Mouse (Mus musculus) cerebellum, adult 9-10 months (tissue): ENCODE data around the gene Csf2rb.

Experiments
- DNase-seq: peaks from one replicate; pipeline ENCODE4 v3.0.0; 2022

Csf2rb gene

DNA sequence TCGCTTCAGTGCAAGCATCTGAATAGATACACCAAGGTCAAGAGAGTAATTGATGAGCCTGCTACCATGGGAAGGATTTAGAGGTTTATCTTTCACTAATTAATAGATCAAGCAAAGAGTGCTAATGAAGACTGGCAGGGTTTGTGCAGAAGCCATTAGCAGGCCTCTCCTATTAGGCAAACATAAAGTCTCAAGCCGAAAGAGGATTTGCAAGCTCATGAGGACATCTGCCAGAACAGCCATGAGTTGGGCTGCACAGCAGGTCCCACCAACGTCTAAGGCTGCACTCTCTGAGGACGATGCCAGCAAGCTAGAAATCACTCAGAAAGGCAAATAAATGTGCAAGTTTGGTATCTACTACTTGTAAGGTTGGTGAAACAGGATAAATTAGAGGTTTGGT, 55.2 kb downstream of the Csf2rb start:
- no peak for DNase-seq

DNA sequence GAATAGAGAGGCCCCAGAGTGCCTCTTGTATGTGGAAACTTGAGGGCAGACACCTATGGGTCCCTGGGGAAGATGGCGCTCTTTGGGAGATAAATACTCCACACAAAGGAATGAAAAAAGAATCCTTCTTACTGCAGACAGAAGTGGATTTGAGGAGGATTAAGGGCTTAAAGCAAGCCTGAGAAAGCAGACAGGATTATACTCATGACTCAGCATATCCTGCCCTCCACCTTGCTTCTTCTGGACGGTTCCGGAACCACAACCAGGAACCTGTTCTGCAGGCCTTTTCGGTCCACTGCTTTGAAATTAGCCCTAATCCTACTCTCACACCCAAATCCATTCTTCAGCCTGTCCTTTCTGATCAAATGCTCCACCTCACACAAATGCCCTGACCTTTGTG, 56.6 kb downstream of the Csf2rb start:
- no peak for DNase-seq

DNA sequence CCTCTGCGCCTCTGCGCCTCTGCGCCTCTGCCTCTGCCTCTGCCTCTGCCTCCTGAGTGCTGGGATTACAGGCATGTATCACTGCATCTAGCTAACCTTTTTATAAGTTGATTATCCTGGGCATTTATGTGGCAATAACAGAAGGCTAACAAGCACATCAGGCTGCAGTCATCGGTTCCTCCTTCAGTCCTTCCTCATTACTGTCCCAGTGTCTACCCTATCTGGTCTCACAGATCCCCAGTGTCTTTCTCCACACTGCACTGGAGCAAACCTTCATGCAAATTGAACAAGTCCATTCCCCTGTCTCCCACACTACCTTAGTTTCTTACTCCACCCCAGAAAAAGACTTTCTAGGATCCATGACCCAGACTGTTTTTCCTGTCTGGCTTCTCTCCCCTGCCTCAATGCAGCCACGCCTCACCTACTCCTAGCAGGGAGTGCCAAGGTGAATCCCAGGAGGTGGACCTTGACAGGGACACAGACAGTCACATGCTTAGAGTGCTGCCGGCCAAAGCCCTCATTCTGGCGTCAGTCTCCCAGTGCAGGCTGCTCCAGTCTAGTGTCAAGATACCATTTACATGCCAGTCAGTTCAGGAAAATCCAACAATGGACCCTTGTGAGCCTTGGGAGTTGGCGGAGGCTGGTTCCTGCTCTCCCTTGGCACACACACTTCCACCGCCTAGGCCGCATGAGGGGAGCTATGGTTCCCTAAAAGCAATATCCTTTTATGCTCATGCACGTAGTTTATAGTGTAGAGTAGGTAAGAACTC, 58.1 kb downstream of the Csf2rb start:
- DNase-seq = peak; percentile 38

DNA sequence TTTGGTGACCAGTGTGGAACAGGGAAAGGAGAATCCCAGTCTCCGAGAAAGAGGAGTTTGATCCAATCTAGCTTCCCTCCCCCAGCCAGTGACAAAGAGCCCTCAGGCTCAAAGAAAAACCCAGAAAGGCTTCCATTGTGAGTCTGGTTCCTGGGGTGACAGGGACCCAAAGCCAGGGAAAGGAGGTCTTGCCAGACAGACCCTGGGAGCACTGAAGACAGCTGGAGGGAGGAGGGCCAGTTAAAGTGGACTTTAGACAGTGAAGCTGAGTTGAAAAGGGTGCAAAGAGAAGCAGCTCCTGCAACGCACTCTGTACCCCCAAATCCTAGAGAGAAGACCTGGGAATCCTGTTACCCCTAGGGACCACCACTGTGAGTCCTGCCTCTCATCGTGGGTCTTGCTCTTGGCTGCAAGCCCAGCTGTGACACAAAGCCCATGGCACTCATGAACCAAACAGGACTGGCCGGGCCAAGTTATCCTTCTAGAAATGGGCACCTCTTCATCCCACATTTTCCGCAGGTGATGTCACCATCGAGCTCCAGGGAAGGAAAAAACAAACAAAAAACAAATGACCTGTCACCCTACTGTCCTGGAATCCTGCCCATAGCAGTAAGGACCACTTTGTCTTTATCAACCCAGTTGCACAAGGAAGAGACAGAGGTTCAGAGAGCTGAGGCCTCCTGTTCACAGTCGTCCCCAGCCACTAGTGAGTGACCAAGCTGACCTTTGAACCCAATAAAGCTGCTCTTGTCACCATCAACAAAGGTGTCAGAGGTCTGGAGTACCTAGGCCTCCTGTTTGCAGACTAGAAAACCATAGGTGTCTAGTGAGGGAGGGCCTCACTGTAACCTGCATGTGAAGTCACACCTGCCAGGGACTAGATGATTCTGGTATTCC, 58.9 kb downstream of the Csf2rb start:
- no peak for DNase-seq

DNA sequence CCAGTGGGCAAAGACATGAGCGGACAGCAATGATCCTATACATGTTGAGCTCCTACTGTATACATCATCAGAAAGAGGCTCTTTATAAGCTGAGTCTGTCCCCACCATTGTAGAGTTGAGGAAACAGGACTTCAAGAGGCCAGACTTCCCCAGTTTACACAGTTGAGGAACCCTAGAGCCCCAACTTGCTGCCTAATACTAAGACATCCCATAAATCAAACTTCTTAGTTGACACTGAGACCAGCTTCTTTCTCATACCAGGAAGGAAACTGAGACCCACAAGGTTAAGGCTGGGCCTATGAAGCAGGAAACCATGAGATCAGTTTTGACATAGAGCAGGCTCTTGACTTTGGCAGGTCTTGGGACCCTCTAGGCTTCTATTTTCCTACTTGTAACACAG, 60.0 kb downstream of the Csf2rb start:
- DNase-seq = no peak

DNA sequence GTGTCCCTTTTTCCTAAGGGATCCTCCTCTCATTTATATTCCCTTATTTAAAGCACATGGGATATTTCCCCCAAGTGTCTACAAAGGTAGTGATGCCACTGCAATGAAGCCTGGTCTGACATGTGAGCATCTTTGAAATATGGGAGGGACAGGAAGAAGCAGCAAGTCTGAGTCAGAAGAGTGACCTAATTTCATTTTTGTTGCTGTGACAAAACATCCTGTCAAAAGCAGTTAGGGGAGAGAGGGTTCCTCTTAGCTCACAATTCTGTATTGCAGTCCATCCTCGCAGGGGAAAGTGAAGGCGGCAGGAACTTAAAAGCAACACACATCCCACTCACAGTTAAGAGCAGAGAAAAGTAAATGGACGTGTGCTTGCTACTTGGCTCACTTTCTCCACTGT, 65.3 kb downstream of the Csf2rb start:
- DNase-seq = no peak

DNA sequence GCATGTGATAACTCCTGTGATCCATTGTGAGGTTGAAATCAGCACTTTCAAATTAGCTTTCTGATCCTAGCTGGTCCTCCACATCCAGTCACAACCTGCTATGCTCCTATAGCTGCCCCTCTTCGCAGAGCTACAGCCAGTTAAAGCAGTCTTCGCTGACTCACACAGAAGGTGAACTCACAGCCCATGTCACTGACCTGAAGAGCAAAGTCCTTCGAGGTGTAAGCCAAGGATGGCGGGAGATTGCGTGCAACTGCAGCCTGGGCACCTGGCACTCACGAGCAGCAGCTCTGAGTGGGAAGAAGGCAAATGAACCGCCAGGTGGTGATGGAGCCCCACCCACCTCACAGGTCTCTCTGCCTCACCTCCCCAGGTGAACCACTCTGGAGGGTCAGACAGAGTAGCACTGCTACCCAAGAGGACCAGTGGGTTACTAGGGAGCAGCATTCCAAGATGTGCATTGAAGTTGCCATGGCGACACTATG, 70.0 kb downstream of the Csf2rb start, which contains the start of gene Tex33:
Tex33 (minus strand) TSS at position 435 of the 485 bp plus-strand sequence.
- no peak for DNase-seq

DNA sequence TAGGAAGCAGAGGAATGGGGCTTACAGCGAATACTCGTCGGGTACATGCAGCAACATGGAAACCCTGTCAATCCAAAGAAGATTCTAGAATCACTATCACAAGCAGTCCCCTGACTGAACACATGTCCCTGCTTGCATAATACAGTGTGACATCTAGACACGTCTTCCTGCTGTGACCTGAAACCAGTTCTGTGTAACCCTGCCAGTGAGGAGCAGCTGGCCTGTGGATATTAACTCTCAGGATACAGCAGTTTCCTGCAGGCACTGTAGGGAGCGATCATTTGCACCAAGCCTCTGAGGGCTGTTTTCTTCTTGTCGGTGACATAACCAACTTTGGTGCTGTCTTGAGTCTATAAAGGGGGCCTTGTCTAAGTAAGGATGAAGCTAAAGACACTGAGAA, 75.8 kb downstream of the Csf2rb start:
- no peak for DNase-seq

DNA sequence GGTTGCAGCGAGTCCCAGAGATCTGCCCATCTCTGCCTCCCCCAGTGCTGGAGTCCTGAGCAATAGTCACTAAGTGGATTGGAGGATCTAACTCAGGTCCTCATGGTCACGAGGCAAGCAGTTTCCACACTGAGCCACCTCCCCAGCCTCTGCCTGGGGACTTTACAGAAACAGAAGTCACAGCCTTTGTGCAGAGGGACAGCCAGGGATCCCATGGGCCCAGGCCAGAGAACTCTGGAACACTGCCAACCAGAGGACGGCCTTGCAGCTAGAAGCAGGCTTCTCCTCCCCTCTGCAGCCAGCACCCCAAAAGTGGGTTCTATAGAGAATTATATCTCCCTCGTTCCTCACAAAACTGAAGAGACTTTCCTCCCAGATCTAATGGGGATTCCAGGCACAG, 76.4 kb downstream of the Csf2rb start:
- peak; percentile 59 for DNase-seq

DNA sequence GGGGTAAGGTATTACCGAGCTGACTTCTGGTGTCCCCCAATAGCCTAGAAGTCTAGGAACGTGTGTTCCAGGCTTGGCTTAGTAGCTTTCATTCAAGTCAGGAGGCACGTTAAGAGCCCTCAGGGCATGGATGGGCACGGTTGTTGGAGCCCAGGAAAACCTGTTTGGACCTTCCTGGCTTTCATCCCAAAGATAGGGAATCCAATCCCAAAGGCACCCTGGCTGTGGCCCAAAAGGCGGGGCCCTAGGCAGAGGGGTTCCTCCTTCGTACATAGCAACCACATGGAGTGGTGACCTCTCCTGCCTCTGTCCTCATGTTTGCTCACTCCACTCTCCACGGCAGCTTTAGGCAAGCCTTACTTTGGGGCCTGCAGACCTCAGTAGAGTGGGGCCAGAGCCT, 76.9 kb downstream of the Csf2rb start:
- no peak for DNase-seq

DNA sequence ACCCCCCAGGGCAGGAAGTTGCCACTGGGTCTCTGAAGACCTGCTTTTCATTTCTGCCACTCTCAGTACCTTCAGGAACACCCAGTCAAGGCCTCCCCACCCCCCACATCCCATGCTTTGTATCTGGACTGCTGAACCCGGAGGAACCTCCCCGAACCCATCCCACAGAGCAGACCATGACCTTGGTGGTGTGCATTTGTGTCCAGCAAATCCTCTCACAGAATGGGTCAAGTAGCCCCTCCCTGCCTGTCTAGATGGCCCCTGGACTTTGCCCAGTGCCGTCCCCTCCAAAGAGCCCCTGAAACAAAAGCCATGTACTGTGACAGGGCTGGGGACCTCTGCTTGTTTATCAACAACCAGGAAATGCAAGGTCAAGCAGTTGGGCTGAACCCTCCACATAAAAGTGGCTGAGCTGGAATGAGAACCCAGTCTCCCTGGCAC, 77.8 kb downstream of the Csf2rb start:
- DNase-seq = no peak
